Mouse (Mus musculus) megakaryocyte, embryonic 14.5 days (primary cell): ENCODE results near the gene Usp10.

Source experiments
- FLI1 ChIP-seq: IDR thresholded peaks from 2 replicates; pipeline ENCODE4 v1.6.1; 2012; ENCODE audit warnings: low read length, inconsistent platforms, mixed read lengths
- GATA1 ChIP-seq: IDR thresholded peaks from 3 replicates; pipeline ENCODE4 v1.6.1; 2012; ENCODE audit warnings: mixed read lengths, low read length, inconsistent platforms, borderline replicate concordance

- no peak for TF ChIP-seq GATA1
- no peak for TF ChIP-seq FLI1
Measured at GRCm38 (mm10) chr8:119910547-119911257, 542 bp downstream of the Usp10 start, which contains the start of gene Gm20388.
